In genomic region chr7:45156206-45156605, GRCm38 (mm10) we compare ENCODE assay signal across 26 mouse cellular contexts. TPM values are rescaled to one million over a fixed set of nuclear protein-coding genes. Genes with fewer than 3 reads are reported as not detected.
"Had no signal": no experiment of that assay in that cellular context is flagged by ENCODE, and none has a peak within 500 bp of the region (broad histone marks: within the 10 kb centered on the region; RNA-seq: fewer than 3 reads in every experiment).

No protein-coding gene starts in this region.

- H3K9ac ChIP-seq: limb, embryonic 15.5 days; liver, embryonic 15.5 days; midbrain, embryonic 13.5 days; neural tube, embryonic 13.5 days had no signal

- H3K27ac ChIP-seq: limb, embryonic 12.5 days; liver, embryonic 15.5 days; midbrain, embryonic 13.5 days; neural tube, embryonic 13.5 days had no signal

- DNase-seq: kidney, adult 9 months; kidney, postnatal 14 days; left cerebral cortex, postnatal 4 days; lung, adult 2 months; lung, postnatal 14 days; lung, postnatal 4 days; right cerebral cortex, postnatal 4 days; thymus, adult 18-20 months; thymus, postnatal 36 days had no signal

- H3K27me3 ChIP-seq: limb, embryonic 12.5 days; limb, embryonic 15.5 days; liver, embryonic 15.5 days; midbrain, embryonic 13.5 days; neural tube, embryonic 13.5 days had no signal

- H3K9me3 ChIP-seq: limb, embryonic 12.5 days; limb, embryonic 15.5 days; liver, embryonic 15.5 days; midbrain, embryonic 13.5 days; neural tube, embryonic 13.5 days had no signal

- H3K4me3 ChIP-seq: limb, embryonic 12.5 days; limb, embryonic 15.5 days; liver, embryonic 15.5 days; midbrain, embryonic 13.5 days; myocyte; neural tube, embryonic 13.5 days had no signal

- H3K4me2 ChIP-seq: limb, embryonic 12.5 days; limb, embryonic 15.5 days; liver, embryonic 11.5 days; liver, embryonic 15.5 days; neural tube, embryonic 13.5 days had no signal

- ATAC-seq: midbrain, embryonic 13.5 days; midbrain, embryonic 16.5 days had no signal

RNA-seq across cellular contexts. Expression of gene Slc17a7, which starts 7.5 kb away (rescaled TPM):
- total RNA-seq: megakaryocyte progenitor cell, adult 5-6 weeks; megakaryocyte-erythroid progenitor cell, adult 5-6 weeks; monocyte, adult 5-6 weeks; neutrophil, adult 5-6 weeks had no signal
- polyA plus RNA-seq: liver, embryonic 15.5 days; stomach, embryonic 14.5 days had no signal

RNA-seq across cellular contexts. Expression of gene Gm45713, which starts 20.2 kb away (rescaled TPM):
- total RNA-seq: layer of hippocampus, adult 18-20 months; left cerebral cortex, adult 8-10 months; left cerebral cortex, postnatal 14 days; megakaryocyte progenitor cell, adult 5-6 weeks; megakaryocyte-erythroid progenitor cell, adult 5-6 weeks; monocyte, adult 5-6 weeks had no signal
- polyA plus RNA-seq: kidney, embryonic 16.5 days; limb, embryonic 12.5 days; limb, embryonic 15.5 days; liver, embryonic 15.5 days; midbrain, embryonic 13.5 days; midbrain, embryonic 16.5 days had no signal
